Mouse (Mus musculus) fibroblast of lung, adult 2 months (primary cell): Measurements from ENCODE around the gene Dazap2.
A peak's percentile ranks its signal among the peaks of the same experiment; 100 is the strongest.

Experiments used
- DNase-seq: peaks from one replicate; pipeline ENCODE4 v3.0.0-alpha.2; 2011; ENCODE audit warnings: low read depth

Gene Dazap2

GRCm38 (mm10) chr15:100639972-100640750 is 25.0 kb downstream of the Dazap2 start:
- DNase-seq = no peak

DNA sequence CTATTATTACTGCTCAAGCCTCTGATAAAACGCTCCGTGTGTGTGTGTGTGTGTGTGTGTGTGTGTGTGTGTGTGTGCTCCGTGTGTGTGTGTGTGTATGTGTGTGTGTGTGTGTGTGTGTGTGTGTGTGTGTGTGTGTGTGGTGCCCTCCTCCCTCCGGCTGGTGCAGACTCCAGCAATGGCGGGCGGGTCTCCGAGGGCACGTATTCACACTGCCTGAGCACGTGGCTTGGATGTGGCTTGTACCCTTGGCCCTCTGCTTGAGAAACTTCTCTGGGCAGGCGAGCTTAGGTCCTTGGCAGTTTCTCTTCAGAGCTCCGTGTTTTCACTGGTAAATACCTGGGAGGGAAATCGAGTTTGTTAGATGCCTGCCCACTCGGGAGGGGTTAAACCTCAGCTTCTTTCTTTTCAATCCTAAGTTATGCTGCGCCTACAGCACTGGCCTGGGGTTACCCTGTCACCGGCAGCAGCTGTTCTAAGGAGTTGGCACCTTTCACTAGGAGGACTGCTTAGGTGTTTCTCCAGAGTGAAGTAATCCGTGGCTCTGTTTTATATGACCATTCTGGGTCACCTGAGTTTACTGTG is 26.2 kb downstream of the Dazap2 start:
- DNase-seq = peak; percentile 17

GRCm38 (mm10) chr15:100642451-100642850 is 27.3 kb downstream of the Dazap2 start:
- no peak for DNase-seq

- no peak for DNase-seq
Observed at GRCm38 (mm10) chr15:100646161-100646560, 31.0 kb downstream of the Dazap2 start.

GRCm38 (mm10) chr15:100650111-100650510 is 35.0 kb downstream of the Dazap2 start:
- no peak for DNase-seq

GRCm38 (mm10) chr15:100651610-100652009 is 36.5 kb downstream of the Dazap2 start:
- no peak for DNase-seq

GRCm38 (mm10) chr15:100654271-100654670 is 39.1 kb downstream of the Dazap2 start:
- DNase-seq = no peak

DNA sequence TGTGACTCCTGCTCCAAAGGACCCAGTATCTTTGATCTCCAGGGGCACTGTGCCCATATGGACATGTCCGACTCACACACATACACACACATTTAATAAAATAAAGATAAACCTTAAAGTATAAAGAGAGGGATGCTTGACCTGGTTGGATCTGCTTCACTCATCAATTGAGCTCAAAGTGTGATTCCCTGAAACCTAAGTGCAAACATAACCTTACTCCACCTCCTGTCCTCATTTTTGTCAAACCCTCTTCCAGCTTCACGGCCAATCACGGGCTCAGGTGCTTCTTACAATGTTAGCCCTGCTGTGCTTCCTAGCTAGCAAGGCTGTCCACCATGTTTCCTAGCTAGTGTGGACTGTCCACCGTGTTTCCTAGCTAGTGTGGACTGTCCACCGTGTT is 40.1 kb downstream of the Dazap2 start:
- no peak for DNase-seq

DNA sequence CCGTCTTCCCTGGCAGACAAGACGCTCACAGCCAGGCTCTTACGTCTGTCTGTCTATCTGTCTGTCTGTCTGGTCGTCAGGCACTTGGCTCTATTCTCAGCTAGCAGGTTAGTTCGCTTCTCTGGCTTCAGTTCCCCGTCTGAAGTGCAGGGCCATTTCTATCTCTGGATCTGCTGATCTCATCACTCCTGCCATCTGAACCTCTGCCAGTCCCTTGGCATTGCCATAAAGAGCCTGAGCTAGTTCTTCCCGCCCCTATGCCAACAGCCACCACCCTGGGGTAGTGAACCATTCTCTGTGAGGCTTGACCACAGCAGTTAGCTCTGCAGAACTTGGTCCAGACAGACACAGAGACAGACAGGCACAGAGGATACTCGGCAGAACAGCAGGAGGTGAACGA is 45.2 kb downstream of the Dazap2 start:
- DNase-seq = no peak

DNA sequence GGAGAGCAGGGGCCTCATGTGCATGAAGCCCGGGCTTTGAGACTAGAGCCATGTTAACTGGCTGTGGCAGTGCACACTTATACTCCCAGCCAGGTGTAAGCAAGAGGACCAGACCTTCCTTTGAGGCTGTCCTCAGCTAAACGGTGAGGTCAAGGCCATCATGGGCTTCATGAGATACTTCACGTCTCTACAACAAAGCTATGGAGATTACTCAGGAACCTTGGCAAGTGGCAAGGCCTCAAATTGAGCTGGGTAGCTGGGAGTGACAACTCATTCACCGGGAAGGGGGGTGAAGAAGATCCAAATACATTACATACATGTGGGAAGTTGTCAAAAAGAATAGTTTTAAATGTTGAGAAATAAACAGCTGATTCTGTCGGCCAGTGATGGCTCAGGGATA is 45.7 kb downstream of the Dazap2 start:
- DNase-seq = no peak

DNA sequence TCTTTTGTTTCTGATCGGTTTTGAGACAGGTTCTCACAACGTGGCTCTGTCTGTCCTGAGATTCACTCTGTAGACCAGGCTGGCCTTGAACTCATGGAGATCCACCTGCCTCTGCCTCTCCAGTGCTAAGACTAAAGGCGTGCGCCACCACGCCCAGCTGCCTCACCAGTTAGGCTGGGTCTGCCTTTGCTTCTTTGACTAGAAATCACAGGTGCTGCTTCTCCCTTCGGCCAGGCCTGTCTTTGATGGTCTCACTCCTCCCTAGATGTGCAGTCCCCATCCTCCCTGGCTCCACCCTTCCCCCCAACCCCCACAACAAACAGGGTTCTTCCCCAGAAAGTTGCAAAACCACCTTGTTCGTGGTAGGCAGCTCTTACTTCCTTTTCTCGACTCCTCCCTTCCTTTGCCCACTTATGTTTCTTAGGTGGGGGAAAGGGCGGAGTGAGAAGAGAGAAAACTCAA is 49.7 kb downstream of the Dazap2 start:
- no peak for DNase-seq

DNA sequence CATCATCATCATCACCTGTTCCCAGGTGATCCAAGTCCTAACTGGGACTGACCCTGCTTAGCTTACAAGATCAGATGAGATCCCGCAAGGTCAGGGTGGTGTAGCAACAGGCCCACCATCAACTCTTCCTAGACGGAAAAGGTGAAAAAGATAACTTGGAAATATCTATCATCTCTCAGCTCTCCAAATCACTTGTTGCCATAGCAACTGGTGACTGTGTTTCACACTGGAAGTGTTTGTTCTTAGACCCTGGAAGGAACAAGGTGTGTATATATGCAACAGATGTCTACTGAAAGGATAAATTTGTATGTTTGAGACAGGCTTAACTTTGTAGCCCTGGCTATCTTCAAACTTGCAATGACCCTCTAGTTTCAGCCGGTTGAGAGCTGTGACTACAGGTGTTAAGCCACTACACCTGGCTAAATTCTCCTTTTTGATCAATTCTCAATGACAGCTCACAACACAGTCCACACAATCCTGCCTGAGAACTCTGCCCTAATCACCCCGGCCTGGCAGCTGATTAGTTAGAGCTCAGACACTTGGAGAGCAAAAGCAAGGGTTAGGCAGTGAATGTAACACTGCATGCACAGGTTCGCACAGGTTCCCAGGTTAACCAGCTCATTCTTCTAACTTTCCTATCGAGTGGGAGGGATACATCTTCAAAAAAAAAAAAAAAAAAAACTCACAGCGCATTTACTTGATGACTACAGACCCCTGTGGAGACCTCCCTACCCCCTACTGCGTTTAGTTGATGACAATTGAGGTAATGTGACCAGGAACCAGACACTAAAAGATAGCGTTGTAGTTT is 50.5 kb downstream of the Dazap2 start:
- no peak for DNase-seq

GRCm38 (mm10) chr15:100666219-100666696 is 51.1 kb downstream of the Dazap2 start:
- no peak for DNase-seq

DNA sequence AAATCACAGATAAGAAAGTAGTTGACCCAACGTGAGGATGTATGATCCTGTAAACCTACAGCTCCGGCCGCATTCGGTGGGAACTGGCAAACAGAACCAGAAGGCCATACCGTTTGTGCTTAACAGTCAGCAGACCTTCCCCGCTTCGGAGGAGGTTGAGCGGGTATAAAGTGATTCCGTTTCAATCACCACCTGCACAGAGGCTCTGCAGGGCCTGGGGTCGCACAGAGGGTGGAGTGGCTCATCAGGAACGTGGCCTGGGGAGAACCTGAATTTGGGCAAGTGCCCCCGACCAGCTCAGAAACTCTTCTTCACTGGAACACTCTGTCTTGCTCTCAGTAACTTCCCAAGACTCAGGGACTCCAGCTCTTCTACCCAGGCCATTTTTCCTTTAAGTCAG is 51.7 kb downstream of the Dazap2 start:
- no peak for DNase-seq

- DNase-seq = no peak
Observed at GRCm38 (mm10) chr15:100667420-100667819, 52.3 kb downstream of the Dazap2 start.

DNA sequence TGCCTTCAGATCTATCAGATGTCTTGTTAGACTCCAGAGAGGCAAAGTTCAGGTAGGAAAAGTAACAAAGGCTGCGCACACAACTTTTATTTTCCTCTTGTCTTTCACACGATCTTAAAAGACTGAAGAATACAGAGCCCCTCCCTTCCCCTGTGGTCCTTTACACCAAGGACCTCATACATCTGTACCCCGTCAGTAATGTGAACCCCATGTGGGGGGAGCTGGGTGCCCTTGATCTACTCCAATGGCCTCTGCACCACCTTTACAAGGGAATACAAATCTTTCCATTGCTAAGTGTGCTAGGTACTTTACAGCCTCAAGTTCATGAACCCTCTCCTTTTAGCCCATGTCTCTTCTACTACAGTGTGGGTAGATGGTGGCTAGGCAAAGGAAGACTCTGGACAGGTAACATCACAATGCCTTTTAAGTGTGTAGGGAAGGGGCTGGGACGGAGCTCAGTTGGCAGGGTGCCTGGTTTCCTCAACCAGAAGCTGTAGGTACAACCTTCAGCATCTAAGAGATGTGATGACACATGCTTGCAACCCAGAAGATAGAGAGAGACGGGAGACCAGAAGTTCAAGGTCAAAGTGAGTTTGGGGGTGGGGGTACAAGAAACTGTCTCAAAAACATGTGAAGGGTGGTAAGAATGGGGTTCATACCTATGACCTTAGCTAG is 52.9 kb downstream of the Dazap2 start:
- DNase-seq = no peak

DNA sequence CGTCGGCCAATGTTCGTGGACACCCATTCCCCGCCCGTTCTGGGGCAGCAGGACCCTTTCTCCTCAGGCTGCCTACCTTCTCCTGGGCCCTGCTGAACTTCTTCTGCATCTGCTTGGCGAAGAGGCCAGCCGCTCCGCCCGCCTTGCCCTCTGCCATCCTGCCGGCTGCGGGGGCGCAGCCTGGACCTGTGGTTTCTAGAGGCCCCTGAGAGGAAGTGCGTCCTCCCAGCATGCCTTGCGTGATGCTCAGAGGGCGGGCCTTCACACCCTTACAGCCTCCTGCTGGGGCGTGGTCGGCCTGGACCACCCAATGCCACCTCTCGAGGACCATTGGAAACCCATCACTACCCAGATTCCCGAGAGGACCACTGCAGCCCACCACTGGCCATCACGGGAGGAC is 54.2 kb downstream of the Dazap2 start, which contains the start of gene Bin2:
Gene Bin2 (minus strand): TSS at position 217 of the 400 bp plus-strand sequence.
- DNase-seq = no peak

- DNase-seq = no peak
Observed at GRCm38 (mm10) chr15:100670004-100670403, 54.9 kb downstream of the Dazap2 start.
